Mouse (Mus musculus) cerebellum, adult 9-11 months (tissue): ENCODE data around the gene Madd.
"Not testable (repeated sequence)": the region's sequence is repeated elsewhere in the genome, so short reads cannot be mapped to it uniquely, and the experiment has no call there.

Experiments
- DNase-seq: peaks from one replicate; pipeline ENCODE4 v3.0.0; 2022

Madd gene

DNA sequence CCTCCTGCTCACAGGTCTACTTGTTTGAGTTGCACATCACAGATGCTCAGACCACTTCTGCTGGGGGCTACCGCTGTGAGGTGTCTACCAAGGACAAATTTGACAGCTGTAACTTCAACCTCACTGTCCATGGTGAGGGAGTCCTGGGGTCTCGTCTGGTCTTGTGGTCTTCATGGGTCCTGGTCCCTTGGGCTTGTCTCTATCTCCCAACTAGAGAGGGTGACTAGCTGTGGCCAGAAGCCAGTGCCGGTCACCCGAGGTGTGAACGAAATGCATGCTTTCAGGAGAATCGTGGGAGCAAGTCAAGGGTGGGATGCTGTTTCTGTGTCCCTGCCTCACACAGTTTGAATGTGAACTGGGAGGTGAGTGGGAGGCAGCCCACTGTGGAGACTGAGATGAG, 62.6 kb downstream of the Madd start:
- peak; percentile 61 for DNase-seq

DNA sequence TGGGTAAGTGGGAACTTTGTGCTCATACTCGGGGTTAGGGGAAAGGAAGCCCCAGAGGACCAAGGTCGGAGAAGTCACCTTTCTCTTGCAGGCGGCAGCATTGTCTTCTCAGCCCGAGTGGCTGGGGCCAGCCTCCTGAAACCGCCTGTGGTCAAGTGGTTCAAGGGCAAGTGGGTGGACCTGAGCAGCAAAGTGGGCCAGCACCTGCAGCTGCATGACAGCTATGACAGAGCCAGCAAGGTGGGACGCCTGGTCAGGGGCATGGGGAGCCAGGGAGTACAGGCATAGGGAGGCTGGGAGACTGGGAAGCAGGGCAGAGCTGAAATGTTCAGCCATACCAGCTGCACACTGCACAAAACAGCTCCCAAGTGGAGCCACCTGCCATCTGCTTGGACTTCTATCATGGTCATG, 63.4 kb downstream of the Madd start:
- DNase-seq, result peak; percentile 72

DNA sequence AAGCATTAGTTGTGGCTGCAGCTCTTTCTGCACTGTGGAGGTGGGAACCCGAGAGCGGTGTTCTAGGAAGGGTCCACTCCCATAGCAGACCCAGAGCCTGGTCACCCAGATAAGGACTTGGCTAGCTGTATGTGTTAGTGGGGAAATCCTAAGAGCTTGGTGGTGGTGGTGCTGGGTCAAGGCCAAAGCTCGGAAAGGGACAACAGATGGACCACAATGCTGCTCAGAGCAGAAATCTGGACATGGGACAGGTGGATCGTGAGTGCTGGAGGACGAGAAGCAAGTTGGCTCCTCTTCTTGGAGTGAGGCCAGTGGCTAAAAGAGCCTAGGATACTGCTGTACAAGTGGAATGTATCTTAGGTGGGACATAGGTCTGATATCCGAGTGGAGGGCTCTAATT, 64.1 kb downstream of the Madd start:
- DNase-seq, result peak; percentile 99

DNA sequence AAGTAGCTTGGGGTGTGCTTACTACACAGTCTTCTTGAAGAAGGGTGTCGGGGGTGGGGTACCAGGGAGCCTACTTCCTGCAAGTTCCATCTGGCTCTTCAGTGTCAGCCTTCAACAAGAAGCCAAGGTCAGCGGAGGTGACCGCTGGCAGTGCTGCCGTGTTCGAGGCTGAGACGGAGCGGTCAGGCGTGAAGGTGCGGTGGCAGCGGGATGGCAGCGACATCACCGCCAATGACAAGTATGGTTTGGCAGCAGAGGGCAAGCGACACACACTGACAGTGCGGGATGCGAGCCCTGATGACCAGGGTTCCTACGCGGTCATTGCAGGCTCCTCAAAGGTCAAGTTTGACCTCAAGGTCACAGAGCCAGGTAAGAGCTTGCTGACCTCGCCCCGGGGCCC, 64.6 kb downstream of the Madd start:
- peak; percentile 91 for DNase-seq

DNA sequence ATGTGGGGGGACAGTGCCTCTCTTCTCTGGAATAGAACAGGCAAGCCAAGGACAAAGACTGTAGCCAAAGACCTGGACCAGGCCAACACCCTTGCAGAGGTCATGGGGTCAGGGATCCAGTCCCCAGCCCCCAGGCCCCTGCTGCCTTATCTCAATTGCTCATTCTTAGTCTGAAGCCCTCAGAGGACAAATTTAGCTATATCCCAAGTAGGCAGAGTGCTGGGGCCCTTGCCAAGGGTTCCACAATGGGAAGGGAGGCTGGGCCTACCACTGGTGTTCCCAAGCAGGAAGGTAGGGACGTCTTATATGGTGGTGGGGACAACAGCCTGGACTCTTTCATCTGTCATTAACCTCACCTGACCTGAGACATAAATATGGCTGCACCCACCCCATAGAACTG, 65.0 kb downstream of the Madd start:
- peak; percentile 76 for DNase-seq

DNA sequence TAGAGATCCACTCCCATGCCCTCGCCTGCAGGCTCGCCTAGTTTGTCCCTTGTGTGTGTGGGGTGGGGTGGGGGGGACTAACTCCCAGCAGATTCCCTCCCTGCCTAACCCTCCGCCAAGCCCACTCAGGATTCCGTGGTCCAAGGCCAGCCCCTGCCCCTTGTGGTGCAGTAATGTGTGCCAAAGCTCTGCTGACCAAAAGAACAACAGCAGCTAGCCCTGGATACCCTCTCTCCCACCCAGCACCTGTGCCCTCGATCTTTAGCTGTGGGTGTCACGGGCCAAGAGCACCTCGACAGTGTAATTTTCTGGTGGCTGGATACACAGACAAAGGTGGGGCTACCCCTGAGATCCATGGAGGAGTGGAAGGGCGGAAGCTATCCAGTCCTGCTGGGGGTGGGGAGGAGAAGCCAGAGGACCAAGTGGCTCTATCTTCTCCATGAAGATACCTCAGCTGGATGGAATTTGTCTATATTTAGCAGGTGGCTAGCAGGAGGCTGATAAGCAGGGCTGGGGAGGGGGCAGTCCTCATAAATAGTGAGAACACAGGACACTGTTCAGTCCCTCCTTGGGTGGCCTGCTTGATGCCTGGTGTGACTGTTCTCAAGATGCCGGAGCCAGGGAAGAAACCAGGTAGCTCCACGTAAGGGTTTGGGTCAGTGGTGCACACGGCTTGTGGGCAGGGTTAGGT, 65.9 kb downstream of the Madd start, which contains the start of gene Mybpc3:
Gene Mybpc3 (plus strand): TSS at position 560 of the 691 bp plus-strand sequence.
- peak; percentile 53 for DNase-seq

DNA sequence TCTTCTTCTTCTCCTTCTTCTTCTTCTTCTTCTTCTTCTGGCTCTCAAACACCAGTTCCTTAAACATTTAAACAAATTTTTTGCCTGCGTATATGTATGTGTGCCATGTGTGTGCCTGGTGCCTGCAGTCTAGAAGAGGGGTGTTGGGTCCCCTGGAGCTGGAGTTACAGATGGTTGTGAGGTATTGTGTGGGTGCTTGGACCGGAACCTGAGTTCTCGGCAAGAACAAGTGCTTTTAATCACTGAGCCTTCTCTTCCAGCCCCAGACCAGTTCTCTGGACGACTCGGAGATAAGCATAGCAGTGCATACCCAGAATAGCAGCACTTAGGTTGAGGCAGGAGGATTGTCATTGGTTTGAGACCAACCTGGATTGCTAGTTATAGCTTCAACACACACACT, 66.8 kb downstream of the Madd start:
- no peak for DNase-seq

DNA sequence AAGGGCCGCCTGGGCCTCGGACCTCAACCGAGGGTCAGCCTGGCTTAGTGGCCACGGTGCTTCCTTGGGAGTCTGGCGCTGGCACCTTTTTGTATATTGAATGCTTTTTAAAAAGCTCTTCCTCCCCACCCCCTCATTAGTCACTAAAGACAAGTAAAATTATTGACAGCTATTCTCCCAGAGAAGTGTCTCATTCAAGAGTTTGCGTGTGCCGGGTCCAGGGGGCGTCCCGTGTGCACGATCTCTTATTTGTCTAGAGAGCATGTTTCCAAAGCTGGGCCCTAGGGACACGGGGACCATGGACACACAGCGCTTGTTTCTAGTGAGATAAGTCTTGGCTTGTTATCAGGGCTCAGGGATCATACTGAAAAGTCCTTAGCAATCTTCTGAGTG, 68.1 kb downstream of the Madd start:
- no peak for DNase-seq

DNA sequence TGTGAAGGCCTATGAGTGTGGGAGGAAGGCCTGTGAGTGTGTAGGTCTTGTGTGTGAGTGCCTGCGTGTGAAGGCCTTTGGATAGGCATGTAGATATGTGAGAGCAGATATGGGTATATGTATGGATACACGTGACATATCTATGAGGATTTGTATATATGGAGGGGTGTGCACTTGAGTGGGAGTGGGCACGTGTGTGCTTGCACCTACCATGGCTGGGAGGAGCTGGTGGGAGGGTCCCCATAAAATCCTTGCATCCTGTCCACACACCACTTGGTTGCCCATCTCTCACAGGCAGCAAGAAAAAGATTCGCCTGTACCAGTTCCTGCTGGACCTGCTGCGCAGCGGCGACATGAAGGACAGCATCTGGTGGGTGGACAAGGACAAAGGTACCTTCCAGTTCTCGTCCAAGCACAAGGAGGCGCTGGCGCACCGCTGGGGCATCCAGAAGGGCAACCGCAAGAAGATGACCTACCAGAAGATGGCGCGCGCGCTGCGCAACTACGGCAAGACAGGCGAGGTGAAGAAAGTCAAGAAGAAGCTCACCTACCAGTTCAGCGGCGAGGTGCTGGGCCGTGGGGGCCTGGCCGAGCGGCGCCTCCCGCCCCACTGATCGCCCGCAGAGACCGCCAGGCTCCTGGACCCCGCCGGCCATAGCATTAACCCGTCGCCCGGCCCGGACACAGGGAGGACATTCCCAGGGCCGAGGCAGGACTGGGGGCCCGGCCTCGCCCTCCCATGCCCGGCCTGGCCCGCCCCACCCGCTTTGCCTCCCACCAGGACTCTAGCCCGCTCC, 68.7 kb downstream of the Madd start:
- peak; percentile 96 for DNase-seq

DNA sequence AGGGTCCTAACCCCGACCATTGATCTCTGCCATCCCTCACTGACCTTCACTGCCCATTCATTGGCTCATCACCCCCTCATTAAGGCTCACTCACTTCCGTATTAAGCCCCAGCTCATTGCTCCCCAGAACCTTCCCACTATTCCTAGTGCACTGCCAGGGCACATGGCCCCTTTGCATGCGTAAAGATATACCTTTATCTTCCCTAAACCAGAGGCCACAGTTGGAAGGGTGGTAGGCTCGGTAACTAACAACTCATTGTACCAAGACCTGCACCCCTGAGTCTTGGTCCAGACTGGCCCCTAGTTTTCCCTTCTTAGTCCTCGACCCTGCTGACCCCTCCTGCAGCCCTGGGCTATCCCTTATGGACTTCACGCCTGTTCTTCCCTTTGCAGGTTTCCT, 69.8 kb downstream of the Madd start:
- DNase-seq, result no peak

DNA sequence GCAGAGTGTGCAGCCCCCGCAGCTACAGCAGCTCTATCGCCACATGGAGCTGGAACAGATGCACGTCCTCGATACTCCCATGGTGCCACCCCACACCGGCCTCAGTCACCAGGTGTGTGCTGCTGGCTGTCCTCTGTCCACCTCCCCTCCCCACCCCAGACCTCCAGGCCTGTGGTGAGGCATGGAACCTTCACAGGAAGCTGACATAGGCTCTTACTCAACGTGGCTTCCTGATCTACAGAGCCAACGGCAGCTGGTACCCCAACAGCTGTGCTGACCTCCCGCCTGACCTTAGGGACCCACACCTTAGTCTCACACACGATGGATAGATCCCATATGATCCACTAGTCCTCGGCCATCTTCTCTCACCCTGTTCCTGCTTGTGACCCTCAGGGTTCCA, 70.3 kb downstream of the Madd start:
- no peak for DNase-seq

DNA sequence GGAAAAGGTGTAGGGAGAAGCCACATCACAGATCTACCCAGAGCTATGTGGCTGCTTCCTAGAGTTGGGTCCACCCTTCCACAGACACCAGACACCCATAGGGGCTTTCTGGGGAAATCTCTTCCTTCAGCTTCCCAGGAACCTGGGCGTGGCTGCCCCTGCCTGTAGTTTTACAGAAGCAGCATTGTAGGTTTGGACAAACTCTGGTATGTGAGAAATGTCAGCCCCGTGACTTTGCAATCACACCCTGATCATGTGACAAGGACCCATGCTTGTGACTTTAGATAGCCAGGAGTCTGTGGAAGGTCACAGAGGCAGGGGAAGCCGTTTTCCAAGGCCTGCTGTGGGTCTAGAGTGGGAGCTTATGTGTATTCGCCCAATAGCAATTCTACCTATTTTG, 71.1 kb downstream of the Madd start:
- DNase-seq, result no peak

DNA sequence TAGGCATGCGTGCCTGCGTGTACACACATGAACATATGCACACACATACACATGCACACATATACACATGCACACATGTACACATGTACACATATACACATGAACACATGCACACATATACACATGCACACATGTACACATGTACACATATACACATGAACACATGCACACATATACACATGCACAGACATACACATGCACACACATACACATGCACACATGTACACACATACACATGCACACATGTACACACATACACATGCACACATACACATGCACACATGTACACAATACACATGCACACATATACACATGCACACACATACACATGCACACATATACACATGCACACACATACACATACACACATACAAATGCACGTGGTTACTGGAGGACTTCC, 71.8 kb downstream of the Madd start:
- not testable (repeated sequence) for DNase-seq

DNA sequence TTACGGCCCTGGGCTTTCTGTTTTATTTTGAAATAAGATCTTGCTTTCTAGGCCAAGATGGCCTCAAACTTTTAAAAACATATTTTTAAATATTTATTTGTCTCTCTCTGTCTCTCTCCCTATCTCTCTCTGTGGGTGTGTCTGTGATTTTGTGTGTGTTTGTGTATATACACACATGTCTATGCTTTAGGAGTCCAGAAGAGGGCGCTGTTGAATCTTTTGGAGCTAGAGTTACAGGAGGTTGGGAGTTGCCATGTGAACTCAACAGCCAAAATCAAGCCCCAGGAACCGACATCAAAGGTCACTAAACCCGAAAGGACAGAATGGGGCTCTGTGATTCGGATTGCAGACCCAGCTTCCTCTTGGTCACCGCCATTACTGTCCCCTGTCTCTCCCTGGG, 73.2 kb downstream of the Madd start:
- DNase-seq, result no peak

DNA sequence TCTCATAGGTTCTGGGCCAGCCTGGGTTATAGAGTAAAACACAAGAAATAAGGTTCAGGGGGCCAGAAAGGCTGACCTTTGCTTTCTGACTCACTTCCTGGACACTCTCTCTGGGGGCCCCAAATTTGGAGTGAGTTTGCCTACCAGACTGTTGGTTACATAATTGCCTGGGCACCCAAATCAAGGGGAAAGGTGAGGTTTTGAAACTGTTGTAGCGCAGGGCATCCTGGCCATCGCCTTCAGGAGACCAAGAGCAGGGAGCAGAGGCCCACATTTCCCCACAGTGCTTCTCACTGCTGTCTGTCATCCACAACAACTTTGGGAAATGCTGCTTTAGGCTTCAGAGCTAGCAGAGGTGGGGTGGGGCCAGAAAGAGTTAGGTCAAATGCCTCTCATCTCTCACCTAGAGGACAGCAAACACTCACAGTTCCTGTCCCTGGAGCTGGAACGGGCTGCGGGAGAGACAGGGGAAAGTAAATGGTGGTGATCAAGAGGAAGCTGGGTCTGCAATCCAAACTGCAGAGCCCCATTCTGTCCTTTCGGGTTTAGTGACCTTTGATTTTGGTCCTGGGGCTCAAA, 73.7 kb downstream of the Madd start:
- DNase-seq, result no peak

DNA sequence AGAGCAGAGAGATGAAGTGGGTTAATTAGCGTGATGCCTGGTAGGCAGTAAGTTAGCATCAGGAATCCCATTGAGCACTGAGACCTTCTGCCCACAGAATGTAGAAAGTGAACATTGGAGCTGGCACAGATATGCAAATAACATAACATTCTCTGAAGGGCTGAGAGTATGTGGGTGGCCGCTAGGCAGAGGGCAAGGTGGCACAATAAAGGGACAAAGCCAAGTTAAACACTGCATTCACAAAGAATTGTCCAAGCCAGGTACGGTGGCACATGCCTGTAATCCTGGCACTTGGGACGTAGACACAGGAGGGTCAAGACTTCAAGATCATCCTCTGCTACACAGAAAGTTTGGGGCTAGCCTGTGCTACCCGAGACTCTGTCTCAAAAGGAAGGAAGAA, 74.4 kb downstream of the Madd start:
- DNase-seq, result no peak

DNA sequence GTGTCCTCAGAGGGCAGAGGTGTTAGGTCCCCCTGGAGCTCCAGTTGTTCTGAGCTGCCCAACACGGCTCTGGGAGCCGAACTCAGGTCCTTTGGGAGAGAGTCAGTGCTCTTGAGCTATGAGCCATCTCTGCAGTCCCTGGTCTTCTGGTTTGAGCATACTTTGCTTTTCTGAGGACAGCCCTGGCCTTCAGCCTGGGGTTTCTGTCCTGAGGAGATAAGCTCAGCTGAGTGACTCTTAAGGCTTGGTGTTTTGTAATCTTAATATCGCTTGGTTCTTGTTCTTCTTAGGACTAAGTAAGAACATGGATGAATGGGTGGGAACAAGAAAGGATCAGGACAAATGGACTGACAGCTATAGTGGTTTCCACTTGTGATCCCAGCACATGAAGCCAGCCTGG, 75.5 kb downstream of the Madd start:
- no peak for DNase-seq

DNA sequence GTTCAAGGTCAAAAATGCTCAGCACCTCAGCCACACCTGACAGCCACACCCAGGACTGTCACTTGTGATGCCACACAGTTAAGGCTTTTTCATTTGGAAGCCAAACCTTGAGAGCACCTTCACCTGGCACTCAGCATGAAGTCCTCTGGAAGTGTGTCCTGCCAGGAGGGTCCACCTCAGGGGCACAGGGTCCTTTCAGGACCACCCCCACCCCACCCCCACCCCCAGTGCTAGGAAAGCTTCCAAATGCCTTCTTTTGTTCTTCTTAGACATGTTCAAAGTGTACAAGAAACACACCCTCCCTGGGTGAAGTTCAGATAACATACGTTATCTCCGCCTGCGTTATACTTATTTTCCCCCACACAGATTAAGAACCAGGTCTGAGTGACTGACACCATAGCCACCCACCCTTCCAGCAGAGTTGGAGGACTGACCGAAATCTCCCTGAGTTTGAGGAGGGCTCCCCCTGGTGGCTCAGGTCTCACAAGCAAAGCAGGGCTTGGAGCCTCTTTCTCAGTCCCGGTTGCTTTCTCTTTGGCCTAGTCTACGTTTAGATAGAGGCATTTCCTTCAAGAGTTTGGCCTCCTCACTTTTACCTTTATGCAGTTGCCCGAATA, 82.4 kb downstream of the Madd start:
- DNase-seq, result peak; percentile 85

DNA sequence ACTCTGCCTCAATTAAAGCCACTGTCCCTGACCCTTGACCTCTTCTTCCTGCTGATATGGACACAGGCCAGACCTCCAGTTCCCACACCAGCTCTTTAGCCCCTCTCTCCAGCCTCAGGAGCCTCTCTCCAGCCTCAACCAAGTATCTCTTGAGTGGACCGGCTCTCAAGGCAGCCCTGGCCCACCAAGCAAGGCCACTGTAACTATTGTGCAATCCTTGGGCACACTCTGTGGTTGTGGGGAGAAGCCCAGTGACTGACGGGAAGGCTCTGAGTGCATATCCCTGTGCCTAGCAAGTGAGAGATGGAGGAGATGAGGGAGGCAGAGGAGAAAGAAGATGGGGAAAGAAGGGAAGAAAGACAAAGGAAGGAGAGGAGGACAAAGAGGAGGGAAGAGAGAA, 85.5 kb downstream of the Madd start:
- DNase-seq, result no peak

DNA sequence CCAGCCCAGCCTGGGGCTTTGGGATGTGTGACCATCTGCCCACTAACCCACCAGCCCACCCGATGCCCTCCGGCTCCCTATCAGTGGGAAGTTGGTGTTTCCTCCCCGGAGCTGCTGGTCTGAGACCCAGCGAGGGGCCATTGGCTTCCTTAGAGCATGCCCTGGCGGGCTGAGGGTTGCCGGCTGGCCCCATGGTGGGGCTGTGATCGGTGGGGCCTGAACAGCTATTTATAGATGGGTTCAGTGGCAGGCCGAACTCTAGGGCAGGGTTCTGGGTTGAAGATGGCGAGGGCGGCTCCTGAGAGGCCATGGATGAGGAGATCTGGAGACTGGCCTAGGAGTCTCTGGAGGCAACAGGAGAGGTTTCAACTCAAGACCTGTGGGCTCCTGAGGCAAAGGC, 86.6 kb downstream of the Madd start:
- DNase-seq, result no peak

DNA sequence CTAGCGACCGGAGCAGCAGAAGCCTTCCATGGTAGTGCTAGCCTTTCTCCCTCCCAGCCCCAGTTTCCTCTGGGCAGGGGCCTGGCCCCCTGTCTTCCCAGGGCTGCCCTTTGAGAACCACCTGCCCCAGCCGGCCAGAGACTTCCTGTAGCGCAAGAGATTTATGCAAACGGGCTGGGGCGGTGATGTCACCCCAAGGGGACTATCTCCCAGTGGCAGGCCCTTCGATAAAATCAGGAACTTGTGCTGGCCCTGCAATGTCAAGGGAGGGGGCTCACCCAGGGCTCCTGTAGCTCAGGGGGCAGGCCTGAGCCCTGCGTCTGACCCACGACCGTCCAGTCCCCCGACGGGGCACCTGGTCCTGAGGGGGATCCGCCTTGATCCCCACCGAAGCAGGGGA, 87.1 kb downstream of the Madd start:
- no peak for DNase-seq

DNA sequence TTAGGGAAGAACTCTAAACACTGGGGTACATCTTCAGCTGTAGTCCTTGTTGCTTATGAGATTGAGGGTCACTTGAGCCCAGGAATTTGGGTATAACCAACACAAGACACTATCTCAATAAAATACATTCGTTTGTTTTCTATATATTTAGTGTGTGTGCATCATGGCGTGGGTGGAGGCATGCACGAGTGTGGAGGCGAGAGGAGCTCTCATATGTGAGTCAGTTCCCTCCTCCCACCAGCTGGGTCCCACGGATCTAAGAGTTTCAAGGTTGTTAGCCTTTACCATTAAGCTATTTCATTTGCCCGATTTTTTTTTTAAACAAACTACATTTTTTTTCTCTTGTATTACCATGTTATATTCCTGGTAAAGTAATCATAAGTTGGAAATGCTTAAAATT, 92.8 kb downstream of the Madd start:
- DNase-seq, result no peak

DNA sequence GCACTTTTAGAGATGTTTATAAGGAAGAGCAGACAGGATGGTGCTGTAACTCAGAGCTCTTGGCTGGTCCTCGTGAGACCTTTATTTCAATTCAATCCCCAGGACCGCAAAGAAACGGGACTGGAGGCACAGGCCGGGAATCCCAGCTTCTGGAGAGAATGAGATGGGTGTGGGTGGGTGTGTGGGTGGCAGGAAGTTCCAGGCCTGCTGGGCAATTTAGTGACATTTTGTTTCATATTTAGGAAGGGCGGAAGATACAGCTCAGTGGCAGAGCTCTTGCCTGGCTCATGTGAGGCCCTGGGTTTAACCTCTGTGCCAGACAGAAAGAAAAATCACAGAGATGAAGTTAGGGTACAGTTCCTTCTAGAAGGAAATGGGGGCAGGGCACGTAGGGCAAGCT, 93.4 kb downstream of the Madd start:
- DNase-seq, result no peak

DNA sequence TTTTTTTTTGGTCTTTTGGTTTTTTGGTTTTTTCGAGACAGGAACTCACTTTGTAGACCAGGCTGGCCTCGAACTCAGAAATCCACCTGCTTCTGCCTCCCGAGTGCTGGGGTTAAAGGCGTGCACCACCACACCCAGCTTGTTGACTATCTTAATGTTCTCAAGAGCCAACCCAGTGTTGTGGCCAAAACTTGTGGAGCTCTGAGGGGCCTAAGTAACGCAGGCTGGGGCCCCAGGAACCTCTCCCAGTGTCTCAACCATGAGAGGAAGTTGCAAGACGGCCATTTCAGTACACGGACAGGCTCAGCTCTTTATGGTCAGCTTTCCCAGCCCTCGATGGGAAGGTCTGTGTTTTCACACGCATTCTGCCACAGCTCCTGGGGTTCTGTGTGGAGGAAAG, 94.7 kb downstream of the Madd start:
- no peak for DNase-seq
